Mouse (Mus musculus): Measurements from ENCODE around the gene 0610010K14Rik. TPM values are rescaled to one million over a fixed set of nuclear protein-coding genes. Genes with fewer than 3 reads are reported as not detected.

Gene 0610010K14Rik
- 195 and 211 TPM in 2 replicates for polyA plus RNA-seq (2014; fragmentation: Nextera tagmentation; extraction: Ambion mirVana)

GRCm38 (mm10) chr11:70237457-70238167 lies at the start of gene 0610010K14Rik:
Gene 0610010K14Rik, minus strand, starts transcription at chr11:70237914.
- Histone ChIP-seq H3K4me2 (ENCODE audit: low read depth, low read length) (peak within 1 kb of the TSS; percentile 91), H3K4me1 (ENCODE audit: control insufficient read depth, insufficient read depth, low read length) (no peaks in the 10 kb centered on the region; the same call in none of the 2 replicates), H3K27me3 (ENCODE audit: control insufficient read depth, insufficient read depth, low read length) (no peaks in the 10 kb centered on the region), H3K4me3 (ENCODE audit: low read depth, low read length) (peak within 1 kb of the TSS; percentile 87), H3K9me3 (replicated peaks; ENCODE audit: control insufficient read depth, low read length) (no peaks in the 10 kb centered on the region), H3K27ac (replicated peaks; ENCODE audit: low read depth, low read length) (peak within 1 kb of the TSS; percentile 81), H3K9ac (replicated peaks; ENCODE audit: low read length) (peak within 1 kb of the TSS; percentile 88), H3K36me3 (replicated peaks; ENCODE audit: control insufficient read depth, insufficient read depth, low read depth, low read length) (no peaks in the 10 kb centered on the region)
- ATAC-seq (replicated peaks; ENCODE audit: insufficient number of reproducible peaks, low FRiP score, low TSS enrichment, low read depth) (peak; percentile 88), DNase-seq (ENCODE audit: low spot score) (peak; percentile 97)
- under 1% methylated on average over 65 of the region's 70 CpGs for WGBS

GRCm38 (mm10) chr11:70285686-70286085 lies 48.0 kb upstream of the 0610010K14Rik start:
- Histone ChIP-seq H3K4me2 (ENCODE audit: low read depth, low read length) (no peak overlapping the region), H3K9me3 (replicated peaks; ENCODE audit: control insufficient read depth, low read length) (no peaks in the 10 kb centered on the region), H3K9ac (replicated peaks; ENCODE audit: low read length) (no peak overlapping the region), H3K27ac (replicated peaks; ENCODE audit: low read depth, low read length) (no peak overlapping the region), H3K4me1 (ENCODE audit: control insufficient read depth, insufficient read depth, low read length) (no peaks in the 10 kb centered on the region), H3K27me3 (ENCODE audit: control insufficient read depth, insufficient read depth, low read length) (no peaks in the 10 kb centered on the region), H3K36me3 (replicated peaks; ENCODE audit: control insufficient read depth, insufficient read depth, low read depth, low read length) (no peaks in the 10 kb centered on the region), H3K4me3 (ENCODE audit: low read depth, low read length) (no peak overlapping the region)
- ATAC-seq (replicated peaks; ENCODE audit: insufficient number of reproducible peaks, low FRiP score, low TSS enrichment, low read depth) (no peak), DNase-seq (ENCODE audit: low spot score) (no peak)
- WGBS = 83% methylated on average over 5 of the region's 5 CpGs

DNA sequence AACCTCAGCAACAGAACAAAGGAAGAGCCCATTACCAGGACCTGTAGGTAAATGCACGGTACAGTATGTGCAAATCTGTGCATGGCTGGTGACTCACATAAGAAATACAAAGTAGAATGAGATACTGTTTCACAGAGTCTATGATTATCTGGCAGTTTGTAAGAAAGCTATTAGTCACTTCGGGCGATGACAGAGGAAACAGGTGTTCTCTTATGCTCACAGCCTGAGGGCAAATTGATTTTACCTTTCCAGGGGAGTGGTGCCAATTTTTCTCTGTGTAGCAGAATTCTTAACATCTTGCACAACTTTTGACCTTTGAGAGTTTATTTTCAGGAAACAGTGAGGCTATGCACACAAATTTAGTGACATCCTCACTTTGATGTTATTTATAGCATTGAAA lies 47.0 kb upstream of the 0610010K14Rik start:
- WGBS = 73% methylated on average over 3 of the region's 3 CpGs
- Histone ChIP-seq H3K27ac (replicated peaks; ENCODE audit: low read depth, low read length) (no peak overlapping the region), H3K36me3 (replicated peaks; ENCODE audit: control insufficient read depth, insufficient read depth, low read depth, low read length) (no peaks in the 10 kb centered on the region), H3K27me3 (ENCODE audit: control insufficient read depth, insufficient read depth, low read length) (no peaks in the 10 kb centered on the region), H3K4me3 (ENCODE audit: low read depth, low read length) (no peak overlapping the region), H3K4me2 (ENCODE audit: low read depth, low read length) (no peak overlapping the region), H3K4me1 (ENCODE audit: control insufficient read depth, insufficient read depth, low read length) (no peaks in the 10 kb centered on the region), H3K9ac (replicated peaks; ENCODE audit: low read length) (no peak overlapping the region), H3K9me3 (replicated peaks; ENCODE audit: control insufficient read depth, low read length) (no peaks in the 10 kb centered on the region)
- DNase-seq (ENCODE audit: low spot score) (no peak), ATAC-seq (replicated peaks; ENCODE audit: insufficient number of reproducible peaks, low FRiP score, low TSS enrichment, low read depth) (no peak)

GRCm38 (mm10) chr11:70283666-70284065 lies 46.0 kb upstream of the 0610010K14Rik start:
- DNase-seq (ENCODE audit: low spot score) = no peak
- no peaks in the 10 kb centered on the region for H3K9me3 ChIP-seq (replicated peaks; ENCODE audit: control insufficient read depth, low read length)
- no peak overlapping the region for H3K4me2 ChIP-seq (ENCODE audit: low read depth, low read length)
- WGBS = 84% methylated on average over 4 of the region's 4 CpGs
- no peak overlapping the region for H3K4me3 ChIP-seq (ENCODE audit: low read depth, low read length)
- H3K4me1 ChIP-seq (ENCODE audit: control insufficient read depth, insufficient read depth, low read length) = no peaks in the 10 kb centered on the region
- ATAC-seq (replicated peaks; ENCODE audit: insufficient number of reproducible peaks, low FRiP score, low TSS enrichment, low read depth) = no peak
- H3K27ac ChIP-seq (replicated peaks; ENCODE audit: low read depth, low read length) = no peak overlapping the region
- H3K36me3 ChIP-seq (replicated peaks; ENCODE audit: control insufficient read depth, insufficient read depth, low read depth, low read length) = no peaks in the 10 kb centered on the region
- H3K27me3 ChIP-seq (ENCODE audit: control insufficient read depth, insufficient read depth, low read length) = no peaks in the 10 kb centered on the region
- H3K9ac ChIP-seq (replicated peaks; ENCODE audit: low read length) = no peak overlapping the region

- no peak overlapping the region for H3K9ac ChIP-seq (replicated peaks; ENCODE audit: low read length)
- ATAC-seq (replicated peaks; ENCODE audit: insufficient number of reproducible peaks, low FRiP score, low TSS enrichment, low read depth) (no peak), DNase-seq (ENCODE audit: low spot score) (no peak)
- no peak overlapping the region for H3K4me3 ChIP-seq (ENCODE audit: low read depth, low read length)
- H3K27ac ChIP-seq (replicated peaks; ENCODE audit: low read depth, low read length) = no peak overlapping the region
- no peaks in the 10 kb centered on the region for H3K9me3 ChIP-seq (replicated peaks; ENCODE audit: control insufficient read depth, low read length)
- no peaks in the 10 kb centered on the region for H3K27me3 ChIP-seq (ENCODE audit: control insufficient read depth, insufficient read depth, low read length)
- H3K4me2 ChIP-seq (ENCODE audit: low read depth, low read length) = no peak overlapping the region
- H3K4me1 ChIP-seq (ENCODE audit: control insufficient read depth, insufficient read depth, low read length) = no peaks in the 10 kb centered on the region
- H3K36me3 ChIP-seq (replicated peaks; ENCODE audit: control insufficient read depth, insufficient read depth, low read depth, low read length) = no peaks in the 10 kb centered on the region
- WGBS = 71% methylated on average over 3 of the region's 3 CpGs
Measured at GRCm38 (mm10) chr11:70280441-70280840, 42.7 kb upstream of the 0610010K14Rik start.

DNA sequence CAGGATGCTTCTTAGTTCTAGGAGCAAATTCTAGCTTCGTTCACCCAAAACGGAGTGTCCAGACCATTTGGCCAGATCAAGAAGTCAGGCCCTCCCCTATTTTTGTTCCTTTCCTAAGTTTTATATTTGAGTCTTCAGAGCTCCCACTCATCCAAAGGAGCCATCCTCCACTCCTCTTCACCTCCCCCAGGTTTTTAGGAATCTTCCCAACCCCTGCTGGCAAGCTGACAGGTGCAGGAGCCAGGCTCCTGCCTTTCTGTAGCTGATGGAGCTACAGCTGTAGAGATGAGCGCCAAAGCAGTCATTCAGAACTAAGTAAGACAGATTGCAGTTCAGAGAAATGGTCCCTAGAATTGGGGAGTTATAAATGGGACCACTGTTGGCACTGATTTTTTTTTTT lies 41.2 kb upstream of the 0610010K14Rik start:
- H3K9ac ChIP-seq (replicated peaks; ENCODE audit: low read length) = no peak overlapping the region
- H3K27ac ChIP-seq (replicated peaks; ENCODE audit: low read depth, low read length) = no peak overlapping the region
- H3K4me1 ChIP-seq (ENCODE audit: control insufficient read depth, insufficient read depth, low read length) = no peaks in the 10 kb centered on the region
- no peaks in the 10 kb centered on the region for H3K36me3 ChIP-seq (replicated peaks; ENCODE audit: control insufficient read depth, insufficient read depth, low read depth, low read length)
- H3K4me3 ChIP-seq (ENCODE audit: low read depth, low read length) = no peak overlapping the region
- no peak for DNase-seq (ENCODE audit: low spot score)
- H3K9me3 ChIP-seq (replicated peaks; ENCODE audit: control insufficient read depth, low read length) = no peaks in the 10 kb centered on the region
- no peak for ATAC-seq (replicated peaks; ENCODE audit: insufficient number of reproducible peaks, low FRiP score, low TSS enrichment, low read depth)
- WGBS = 89% methylated on average over 3 of the region's 3 CpGs
- H3K27me3 ChIP-seq (ENCODE audit: control insufficient read depth, insufficient read depth, low read length) = no peaks in the 10 kb centered on the region
- H3K4me2 ChIP-seq (ENCODE audit: low read depth, low read length) = no peak overlapping the region

DNA sequence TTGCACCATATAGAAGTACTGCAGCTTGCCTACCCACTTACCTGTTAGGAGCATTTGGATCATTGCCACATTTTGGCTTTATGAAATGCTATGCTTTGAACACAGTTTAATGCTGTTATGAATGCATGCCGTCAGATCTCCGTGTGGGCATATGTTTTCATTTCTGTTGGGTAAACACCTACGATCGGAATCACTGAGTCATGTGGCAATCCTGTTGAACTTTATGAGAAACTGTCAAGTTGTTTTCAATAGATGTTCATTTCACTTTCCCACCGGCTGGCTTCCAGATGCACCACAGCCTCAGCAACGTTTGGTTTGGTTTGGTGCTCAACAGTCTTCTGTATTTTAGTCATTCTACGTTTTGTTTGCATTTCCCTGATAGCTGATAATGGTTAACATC lies 33.9 kb upstream of the 0610010K14Rik start:
- H3K4me1 ChIP-seq (ENCODE audit: control insufficient read depth, insufficient read depth, low read length) = no peaks in the 10 kb centered on the region
- WGBS = 81% methylated on average over 7 of the region's 7 CpGs
- no peak overlapping the region for H3K4me3 ChIP-seq (ENCODE audit: low read depth, low read length)
- H3K4me2 ChIP-seq (ENCODE audit: low read depth, low read length) = no peak overlapping the region
- H3K27ac ChIP-seq (replicated peaks; ENCODE audit: low read depth, low read length) = no peak overlapping the region
- no peaks in the 10 kb centered on the region for H3K27me3 ChIP-seq (ENCODE audit: control insufficient read depth, insufficient read depth, low read length)
- H3K9me3 ChIP-seq (replicated peaks; ENCODE audit: control insufficient read depth, low read length) = no peaks in the 10 kb centered on the region
- H3K9ac ChIP-seq (replicated peaks; ENCODE audit: low read length) = no peak overlapping the region
- no peak for DNase-seq (ENCODE audit: low spot score)
- no peak for ATAC-seq (replicated peaks; ENCODE audit: insufficient number of reproducible peaks, low FRiP score, low TSS enrichment, low read depth)
- no peaks in the 10 kb centered on the region for H3K36me3 ChIP-seq (replicated peaks; ENCODE audit: control insufficient read depth, insufficient read depth, low read depth, low read length)

- H3K36me3 ChIP-seq (replicated peaks; ENCODE audit: control insufficient read depth, insufficient read depth, low read depth, low read length) = no peaks in the 10 kb centered on the region
- no peak for DNase-seq (ENCODE audit: low spot score)
- no peaks in the 10 kb centered on the region for H3K9me3 ChIP-seq (replicated peaks; ENCODE audit: control insufficient read depth, low read length)
- H3K27me3 ChIP-seq (ENCODE audit: control insufficient read depth, insufficient read depth, low read length) = no peaks in the 10 kb centered on the region
- H3K4me2 ChIP-seq (ENCODE audit: low read depth, low read length) = no peak overlapping the region
- no peaks in the 10 kb centered on the region for H3K4me1 ChIP-seq (ENCODE audit: control insufficient read depth, insufficient read depth, low read length)
- H3K9ac ChIP-seq (replicated peaks; ENCODE audit: low read length) = no peak overlapping the region
- no peak overlapping the region for H3K27ac ChIP-seq (replicated peaks; ENCODE audit: low read depth, low read length)
- 68% methylated on average over 1 of the region's 1 CpGs for WGBS
- H3K4me3 ChIP-seq (ENCODE audit: low read depth, low read length) = no peak overlapping the region
- ATAC-seq (replicated peaks; ENCODE audit: insufficient number of reproducible peaks, low FRiP score, low TSS enrichment, low read depth) = no peak
Measured at GRCm38 (mm10) chr11:70266405-70266804, 28.7 kb upstream of the 0610010K14Rik start.

Data from embryonic facial prominence, embryonic 11.5 days (tissue).